Mouse (Mus musculus): ENCODE measurements around the gene Tfg. TPM values are rescaled to one million over a fixed set of nuclear protein-coding genes. Genes with fewer than 3 reads are reported as not detected.

Gene Tfg
- polyA plus RNA-seq, 1 experiment = 77.2 TPM

DNA sequence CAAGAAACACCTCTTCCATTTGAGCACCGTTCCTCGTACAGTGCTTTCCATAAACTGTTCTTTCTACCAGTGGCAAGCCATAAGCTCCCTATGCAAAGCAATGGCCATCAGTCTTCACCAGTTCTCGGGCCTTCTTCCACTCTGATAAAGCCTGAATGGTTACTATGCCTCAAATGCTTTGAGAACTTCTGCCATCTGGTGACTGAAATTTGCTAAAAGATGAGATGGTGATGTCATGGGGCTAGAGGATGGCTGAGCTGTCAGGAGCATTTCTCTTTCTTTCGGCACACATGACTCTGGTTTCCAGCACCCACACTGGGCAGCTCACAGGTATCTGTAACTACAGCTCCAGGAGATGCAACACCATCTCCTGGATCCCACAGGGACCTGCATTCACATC, 40.1 kb downstream of the Tfg start:
- no peaks in the 10 kb centered on the region for H3K27me3 ChIP-seq (ENCODE audit: control insufficient read depth, insufficient read depth, low read length)
- TF ChIP-seq CTCF (IDR thresholded peaks at IDR 0.05; ENCODE audit: control insufficient read depth, insufficient read depth, insufficient replicate concordance, low read depth, low read length) = no peak
- no peak for TF ChIP-seq POLR2A (IDR thresholded peaks at IDR 0.05; ENCODE audit: control insufficient read depth, low read depth, low read length)
- H3K36me3 ChIP-seq (ENCODE audit: control insufficient read depth, insufficient read depth, low read length) = no peaks in the 10 kb centered on the region
- no peak overlapping the region for H3K4me3 ChIP-seq (ENCODE audit: control insufficient read depth, low read depth, low read length)
- H3K4me1 ChIP-seq (ENCODE audit: control insufficient read depth, insufficient read depth, low read length) = no peaks in the 10 kb centered on the region
- H3K27ac ChIP-seq (ENCODE audit: control insufficient read depth, insufficient read depth, low read depth, low read length) = no peak overlapping the region

DNA sequence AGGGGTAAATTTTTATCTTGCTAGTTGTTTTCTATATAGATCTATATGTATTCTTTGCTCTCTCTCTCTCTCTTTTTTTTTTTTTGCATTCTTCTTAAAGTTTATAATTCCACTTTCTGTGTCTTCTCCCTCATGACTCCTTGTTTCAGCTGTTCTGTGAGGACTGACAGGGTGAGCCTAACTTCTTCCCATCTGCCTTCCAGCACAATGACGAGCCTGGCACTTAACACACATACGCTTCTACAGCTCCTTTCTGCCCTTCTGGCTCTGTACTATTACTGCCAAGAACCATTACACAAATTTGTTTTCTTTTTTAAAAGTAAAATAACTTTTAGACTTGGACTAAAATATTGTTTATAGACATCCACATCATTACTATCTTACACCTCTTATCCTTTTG, 43.8 kb downstream of the Tfg start:
- Histone ChIP-seq H3K27ac (ENCODE audit: control insufficient read depth, insufficient read depth, low read depth, low read length) (no peak overlapping the region), H3K27me3 (ENCODE audit: control insufficient read depth, insufficient read depth, low read length) (no peaks in the 10 kb centered on the region), H3K4me3 (ENCODE audit: control insufficient read depth, low read depth, low read length) (no peak overlapping the region), H3K36me3 (ENCODE audit: control insufficient read depth, insufficient read depth, low read length) (no peaks in the 10 kb centered on the region), H3K4me1 (ENCODE audit: control insufficient read depth, insufficient read depth, low read length) (no peaks in the 10 kb centered on the region)
- TF ChIP-seq POLR2A (IDR thresholded peaks at IDR 0.05; ENCODE audit: control insufficient read depth, low read depth, low read length) = no peak
- no peak for TF ChIP-seq CTCF (IDR thresholded peaks at IDR 0.05; ENCODE audit: control insufficient read depth, insufficient read depth, insufficient replicate concordance, low read depth, low read length)

GRCm38 (mm10) chr16:56670941-56671340, 46.3 kb downstream of the Tfg start:
- Histone ChIP-seq H3K27me3 (ENCODE audit: control insufficient read depth, insufficient read depth, low read length) (no peaks in the 10 kb centered on the region), H3K36me3 (ENCODE audit: control insufficient read depth, insufficient read depth, low read length) (no peaks in the 10 kb centered on the region), H3K4me1 (ENCODE audit: control insufficient read depth, insufficient read depth, low read length) (no peaks in the 10 kb centered on the region), H3K4me3 (ENCODE audit: control insufficient read depth, low read depth, low read length) (no peak overlapping the region), H3K27ac (ENCODE audit: control insufficient read depth, insufficient read depth, low read depth, low read length) (no peak overlapping the region)
- TF ChIP-seq POLR2A (IDR thresholded peaks at IDR 0.05; ENCODE audit: control insufficient read depth, low read depth, low read length) = no peak
- no peak for TF ChIP-seq CTCF (IDR thresholded peaks at IDR 0.05; ENCODE audit: control insufficient read depth, insufficient read depth, insufficient replicate concordance, low read depth, low read length)

DNA sequence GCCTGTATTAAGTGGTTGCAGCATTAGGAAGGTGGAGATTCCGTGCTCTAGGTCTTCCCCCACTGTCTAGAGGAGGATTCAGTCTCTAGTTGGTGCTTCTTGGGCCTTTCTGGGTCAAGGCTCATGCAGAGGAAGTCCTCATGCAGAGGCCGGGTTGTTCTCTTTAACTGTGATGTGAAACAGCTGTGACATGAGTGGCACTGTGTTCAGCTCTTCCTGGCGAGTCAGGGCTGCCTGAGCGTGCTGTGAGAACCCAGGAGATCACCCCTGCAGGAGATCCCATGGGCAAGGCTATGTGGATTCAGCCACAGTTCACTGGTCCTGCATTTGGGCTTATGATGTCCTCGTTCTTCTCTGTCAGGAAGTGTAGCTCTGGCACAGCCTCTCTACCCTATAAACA, 47.7 kb downstream of the Tfg start:
- H3K27me3 ChIP-seq (ENCODE audit: control insufficient read depth, insufficient read depth, low read length) = no peaks in the 10 kb centered on the region
- no peaks in the 10 kb centered on the region for H3K36me3 ChIP-seq (ENCODE audit: control insufficient read depth, insufficient read depth, low read length)
- H3K4me1 ChIP-seq (ENCODE audit: control insufficient read depth, insufficient read depth, low read length) = no peaks in the 10 kb centered on the region
- TF ChIP-seq CTCF (IDR thresholded peaks at IDR 0.05; ENCODE audit: control insufficient read depth, insufficient read depth, insufficient replicate concordance, low read depth, low read length) (no peak), POLR2A (IDR thresholded peaks at IDR 0.05; ENCODE audit: control insufficient read depth, low read depth, low read length) (no peak)
- H3K27ac ChIP-seq (ENCODE audit: control insufficient read depth, insufficient read depth, low read depth, low read length) = no peak overlapping the region
- no peak overlapping the region for H3K4me3 ChIP-seq (ENCODE audit: control insufficient read depth, low read depth, low read length)

GRCm38 (mm10) chr16:56658866-56659265, 58.4 kb downstream of the Tfg start:
- Histone ChIP-seq H3K27ac (ENCODE audit: control insufficient read depth, insufficient read depth, low read depth, low read length) (no peak overlapping the region), H3K4me3 (ENCODE audit: control insufficient read depth, low read depth, low read length) (no peak overlapping the region), H3K27me3 (ENCODE audit: control insufficient read depth, insufficient read depth, low read length) (no peaks in the 10 kb centered on the region), H3K4me1 (ENCODE audit: control insufficient read depth, insufficient read depth, low read length) (no peaks in the 10 kb centered on the region), H3K36me3 (ENCODE audit: control insufficient read depth, insufficient read depth, low read length) (no peaks in the 10 kb centered on the region)
- TF ChIP-seq POLR2A (IDR thresholded peaks at IDR 0.05; ENCODE audit: control insufficient read depth, low read depth, low read length) = no peak

DNA sequence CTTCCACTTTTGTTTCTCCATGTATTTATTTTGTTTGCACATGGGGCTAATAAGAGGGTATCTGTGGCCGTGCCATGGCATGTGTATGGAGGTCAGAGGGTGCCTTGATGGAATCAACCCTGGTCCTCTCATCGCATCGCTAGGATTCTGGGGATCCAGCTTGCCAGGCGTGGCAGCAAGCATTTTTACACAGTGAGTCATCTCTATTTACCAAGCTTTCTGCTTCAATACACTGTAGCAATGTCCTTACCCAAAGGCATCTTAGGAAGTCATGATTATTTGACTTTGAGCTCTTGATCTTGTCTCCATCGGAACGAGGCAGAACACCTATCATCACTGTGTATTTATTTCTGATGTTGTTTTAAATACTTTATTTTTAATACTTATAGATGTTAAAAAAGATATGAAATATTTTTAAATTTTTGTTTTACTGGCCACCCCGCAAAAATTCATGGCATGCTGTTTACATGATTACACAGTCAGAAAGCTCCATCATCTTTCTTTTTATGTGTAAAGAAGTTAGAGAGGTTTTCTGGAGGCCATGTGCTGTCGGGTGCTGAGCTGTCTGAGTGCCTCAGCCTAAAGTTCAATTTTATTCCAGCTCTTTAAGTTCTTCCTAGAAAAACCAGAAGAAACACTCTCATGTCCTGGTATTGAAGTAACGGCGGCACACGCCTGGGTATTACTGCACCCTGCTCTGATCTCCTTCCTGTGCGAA, 61.9 kb downstream of the Tfg start:
- no peaks in the 10 kb centered on the region for H3K36me3 ChIP-seq (ENCODE audit: control insufficient read depth, insufficient read depth, low read length)
- TF ChIP-seq CTCF (IDR thresholded peaks at IDR 0.05; ENCODE audit: control insufficient read depth, insufficient read depth, insufficient replicate concordance, low read depth, low read length) (no peak), POLR2A (IDR thresholded peaks at IDR 0.05; ENCODE audit: control insufficient read depth, low read depth, low read length) (no peak)
- no peak overlapping the region for H3K27ac ChIP-seq (ENCODE audit: control insufficient read depth, insufficient read depth, low read depth, low read length)
- no peaks in the 10 kb centered on the region for H3K27me3 ChIP-seq (ENCODE audit: control insufficient read depth, insufficient read depth, low read length)
- H3K4me1 ChIP-seq (ENCODE audit: control insufficient read depth, insufficient read depth, low read length) = no peaks in the 10 kb centered on the region
- no peak overlapping the region for H3K4me3 ChIP-seq (ENCODE audit: control insufficient read depth, low read depth, low read length)

DNA sequence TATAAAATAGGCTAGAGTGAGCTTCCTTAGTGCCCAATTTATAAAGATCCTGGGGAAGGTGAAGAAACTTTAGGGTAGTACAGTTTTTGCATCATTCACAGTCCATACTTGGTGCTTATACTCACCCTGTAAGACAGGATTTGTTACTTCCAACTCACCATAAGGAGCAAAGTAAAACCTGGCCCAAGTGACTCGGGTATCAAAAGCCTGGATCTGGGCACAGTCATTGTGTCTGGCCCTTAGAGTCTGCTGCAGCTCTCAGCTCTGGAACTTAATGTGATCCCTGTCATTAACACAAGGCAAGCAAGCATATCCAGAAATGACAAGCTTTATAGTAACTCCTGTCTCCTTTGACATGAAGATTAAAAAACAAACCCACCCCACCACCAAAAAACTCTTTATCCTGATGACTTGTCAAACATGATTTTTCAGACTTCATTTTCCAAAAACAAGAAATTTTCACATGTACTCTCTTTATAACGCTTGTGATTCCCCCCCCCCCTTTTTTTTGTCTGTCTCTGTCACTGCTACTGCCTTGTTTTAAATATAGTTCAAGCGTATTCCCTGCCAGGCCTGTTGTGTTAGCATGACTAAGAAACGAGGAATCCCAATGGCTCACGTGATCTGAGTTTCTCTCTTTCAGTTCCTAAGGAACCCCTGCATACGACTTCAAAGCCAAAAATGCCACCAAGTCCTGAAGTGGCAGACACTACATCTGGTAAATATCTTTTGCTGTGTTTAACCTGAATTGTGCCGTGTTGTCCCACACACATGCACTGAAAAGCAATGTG, 70.7 kb downstream of the Tfg start:
- TF ChIP-seq CTCF (IDR thresholded peaks at IDR 0.05; ENCODE audit: control insufficient read depth, insufficient read depth, insufficient replicate concordance, low read depth, low read length) (no peak), POLR2A (IDR thresholded peaks at IDR 0.05; ENCODE audit: control insufficient read depth, low read depth, low read length) (no peak)
- no peaks in the 10 kb centered on the region for H3K27me3 ChIP-seq (ENCODE audit: control insufficient read depth, insufficient read depth, low read length)
- no peak overlapping the region for H3K4me3 ChIP-seq (ENCODE audit: control insufficient read depth, low read depth, low read length)
- H3K36me3 ChIP-seq (ENCODE audit: control insufficient read depth, insufficient read depth, low read length) = no peaks in the 10 kb centered on the region
- no peak overlapping the region for H3K27ac ChIP-seq (ENCODE audit: control insufficient read depth, insufficient read depth, low read depth, low read length)
- no peaks in the 10 kb centered on the region for H3K4me1 ChIP-seq (ENCODE audit: control insufficient read depth, insufficient read depth, low read length)

Measured in testis, adult 2 months (tissue).